Mouse (Mus musculus) hindbrain, postnatal 0 days (tissue): Measurements from ENCODE around the gene Scube2. TPM values are rescaled to one million over a fixed set of nuclear protein-coding genes. Genes with fewer than 3 reads are reported as not detected.

Experiments used
- ATAC-seq: fragments of 200-750 bp; cut with Nextera tagmentation; 2 replicates; pipeline ENCODE4 v1.8.0; 2017; ENCODE audit warnings: mild to moderate bottlenecking, moderate TSS enrichment, moderate library complexity
- DNase-seq: peaks from one replicate; pipeline ENCODE4 v3.0.0-alpha.2; 2015; ENCODE audit warnings: low spot score
- H3K27ac ChIP-seq: fragments of 300-500 bp; sonication (generic); 2 replicates; pipeline ENCODE4 v1.5.1; 2014; ENCODE audit warnings: mild to moderate bottlenecking
- H3K27me3 ChIP-seq: fragments of 300-500 bp; sonication (generic); 2 replicates; pipeline ENCODE4 v1.6.1; 2014; ENCODE audit warnings: low read length, mixed read lengths; ENCODE audit not compliant: insufficient read depth
- H3K36me3 ChIP-seq: fragments of 300-500 bp; sonication (generic); 2 replicates; pipeline ENCODE4 v1.6.1; 2014; ENCODE audit warnings: low read length, mixed read lengths; ENCODE audit not compliant: insufficient read depth
- H3K4me1 ChIP-seq: fragments of 300-500 bp; sonication (generic); 2 replicates; pipeline ENCODE4 v1.6.1; 2014; ENCODE audit warnings: antibody characterized with exemption, low read length, mixed read lengths; ENCODE audit not compliant: insufficient read depth
- H3K4me2 ChIP-seq: fragments of 300-500 bp; sonication (generic); 2 replicates; pipeline ENCODE4 v1.6.1; 2014; ENCODE audit warnings: low read depth, mild to moderate bottlenecking, low read length, moderate library complexity, mixed read lengths
- H3K4me3 ChIP-seq: fragments of 300-500 bp; sonication (generic); 2 replicates; pipeline ENCODE4 v1.5.1; 2014; ENCODE audit warnings: low read length
- H3K9ac ChIP-seq: fragments of 300-500 bp; sonication (generic); replicated peaks from 2 replicates; pipeline ENCODE4 v1.6.1; 2014; ENCODE audit warnings: mild to moderate bottlenecking, low read length, moderate library complexity, mixed read lengths
- H3K9me3 ChIP-seq: fragments of 300-500 bp; sonication (generic); 2 replicates; pipeline ENCODE4 v1.6.1; 2016; ENCODE audit warnings: low read length, mixed read lengths
- CTCF ChIP-seq: IDR thresholded peaks from 2 replicates; pipeline ENCODE4 v1.5.1; 2016; ENCODE audit warnings: antibody characterized with exemption, control low read depth, low read depth
- WGBS: fragments of 180-500 bp; shearing (Covaris S2); extraction: QIAGEN DNeasy Blood & Tissue Kit; methylation state at CpG from one replicate; pipeline ENCODE4 v1.1.7; 2014; 5-methylcytosine and 5-hydroxymethylcytosine counted together
- polyA plus RNA-seq: library from polyadenylated mRNA; unstranded; fragments of >200 nt; fragmentation: Nextera tagmentation; extraction: Ambion mirVana; gene quantifications from 2 replicates; pipeline ENCODE4 v1.2.1, GENCODE M21; 2015
- total RNA-seq: library from RNA; depleted of rRNA; stranded (reverse); fragments of >200 nt; gene quantifications from 2 replicates; pipeline ENCODE4 v1.2.3, GENCODE M21; 2014

Gene Scube2
- total and polyA plus RNA-seq, 2 experiments from 2014 or later: 4.1 to 6.6 TPM

GRCm38 (mm10) chr7:109826911-109827310 is 38.6 kb downstream of the Scube2 start:
- Histone ChIP-seq H3K27me3 (no peaks in the 10 kb centered on the region), H3K9ac (no peak overlapping the region), H3K36me3 (no peaks in the 10 kb centered on the region), H3K4me3 (no peak overlapping the region), H3K4me1 (0 out of 2 replicates have a peak, but pooled peaks cover under 1% of the 10 kb centered on the region), H3K4me2 (no peak overlapping the region), H3K27ac (no peak overlapping the region), H3K9me3 (no peaks in the 10 kb centered on the region)
- ATAC-seq (no peak), DNase-seq (no peak)
- 91% methylated on average over 8 of the region's 8 CpGs for WGBS
- TF ChIP-seq CTCF: no peak

- DNase-seq (no peak), ATAC-seq (no peak)
- 56% methylated on average over 14 of the region's 14 CpGs for WGBS
- Histone ChIP-seq H3K9me3 (no peaks in the 10 kb centered on the region), H3K27me3 (no peaks in the 10 kb centered on the region), H3K36me3 (no peaks in the 10 kb centered on the region), H3K4me1 (no peaks in the 10 kb centered on the region), H3K27ac (no peak overlapping the region), H3K4me2 (no peak overlapping the region), H3K9ac (no peak overlapping the region), H3K4me3 (no peak overlapping the region)
- TF ChIP-seq CTCF: no peak
These were observed 40.2 kb downstream of the Scube2 start for GRCm38 (mm10) chr7:109825293-109825692.

GRCm38 (mm10) chr7:109818600-109818999 is 46.9 kb downstream of the Scube2 start:
- Histone ChIP-seq H3K4me3 (no peak overlapping the region), H3K9me3 (no peaks in the 10 kb centered on the region), H3K27me3 (no peaks in the 10 kb centered on the region), H3K4me1 (no peaks in the 10 kb centered on the region), H3K4me2 (no peak overlapping the region), H3K36me3 (no peaks in the 10 kb centered on the region), H3K9ac (no peak overlapping the region), H3K27ac (no peak overlapping the region)
- TF ChIP-seq CTCF: no peak
- ATAC-seq (no peak), DNase-seq (no peak)
- WGBS: 92% methylated on average over 4 of the region's 4 CpGs

- DNase-seq (no peak), ATAC-seq (no peak)
- Histone ChIP-seq H3K27me3 (no peaks in the 10 kb centered on the region), H3K4me3 (no peak overlapping the region), H3K9me3 (no peaks in the 10 kb centered on the region), H3K27ac (no peak overlapping the region), H3K4me2 (no peak overlapping the region), H3K36me3 (no peaks in the 10 kb centered on the region), H3K9ac (no peak overlapping the region), H3K4me1 (no peaks in the 10 kb centered on the region)
- no peak for TF ChIP-seq CTCF
These were observed 47.5 kb downstream of the Scube2 start for GRCm38 (mm10) chr7:109817954-109818353.

GRCm38 (mm10) chr7:109813330-109814140 is 51.9 kb downstream of the Scube2 start:
- no peaks in the 10 kb centered on the region for H3K4me1 ChIP-seq
- H3K27me3 ChIP-seq: no peaks in the 10 kb centered on the region
- no peak for TF ChIP-seq CTCF
- H3K9ac ChIP-seq: no peak overlapping the region
- no peak overlapping the region for H3K4me3 ChIP-seq
- no peak for ATAC-seq
- H3K27ac ChIP-seq: no peak overlapping the region
- WGBS: 31% methylated on average over 4 of the region's 4 CpGs
- no peak overlapping the region for H3K4me2 ChIP-seq
- no peaks in the 10 kb centered on the region for H3K36me3 ChIP-seq
- no peak for DNase-seq
- no peaks in the 10 kb centered on the region for H3K9me3 ChIP-seq

GRCm38 (mm10) chr7:109807616-109808485 is 57.6 kb downstream of the Scube2 start:
- 86% methylated on average over 8 of the region's 8 CpGs for WGBS
- H3K36me3 ChIP-seq: no peaks in the 10 kb centered on the region
- no peak overlapping the region for H3K27ac ChIP-seq
- H3K4me2 ChIP-seq: no peak overlapping the region
- no peak overlapping the region for H3K9ac ChIP-seq
- H3K4me3 ChIP-seq: no peak overlapping the region
- H3K9me3 ChIP-seq: no peaks in the 10 kb centered on the region
- DNase-seq: no peak
- no peak for ATAC-seq
- no peaks in the 10 kb centered on the region for H3K27me3 ChIP-seq
- H3K4me1 ChIP-seq: no peaks in the 10 kb centered on the region; the same call in 1 of the 2 replicates
- no peak for TF ChIP-seq CTCF
